Mouse (Mus musculus): ENCODE data around the gene Lrrc4. TPM values are rescaled to one million over a fixed set of nuclear protein-coding genes. Genes with fewer than 3 reads are reported as not detected.

Lrrc4 gene
- polyA plus RNA-seq, 1 experiment = 0.38 TPM

DNA sequence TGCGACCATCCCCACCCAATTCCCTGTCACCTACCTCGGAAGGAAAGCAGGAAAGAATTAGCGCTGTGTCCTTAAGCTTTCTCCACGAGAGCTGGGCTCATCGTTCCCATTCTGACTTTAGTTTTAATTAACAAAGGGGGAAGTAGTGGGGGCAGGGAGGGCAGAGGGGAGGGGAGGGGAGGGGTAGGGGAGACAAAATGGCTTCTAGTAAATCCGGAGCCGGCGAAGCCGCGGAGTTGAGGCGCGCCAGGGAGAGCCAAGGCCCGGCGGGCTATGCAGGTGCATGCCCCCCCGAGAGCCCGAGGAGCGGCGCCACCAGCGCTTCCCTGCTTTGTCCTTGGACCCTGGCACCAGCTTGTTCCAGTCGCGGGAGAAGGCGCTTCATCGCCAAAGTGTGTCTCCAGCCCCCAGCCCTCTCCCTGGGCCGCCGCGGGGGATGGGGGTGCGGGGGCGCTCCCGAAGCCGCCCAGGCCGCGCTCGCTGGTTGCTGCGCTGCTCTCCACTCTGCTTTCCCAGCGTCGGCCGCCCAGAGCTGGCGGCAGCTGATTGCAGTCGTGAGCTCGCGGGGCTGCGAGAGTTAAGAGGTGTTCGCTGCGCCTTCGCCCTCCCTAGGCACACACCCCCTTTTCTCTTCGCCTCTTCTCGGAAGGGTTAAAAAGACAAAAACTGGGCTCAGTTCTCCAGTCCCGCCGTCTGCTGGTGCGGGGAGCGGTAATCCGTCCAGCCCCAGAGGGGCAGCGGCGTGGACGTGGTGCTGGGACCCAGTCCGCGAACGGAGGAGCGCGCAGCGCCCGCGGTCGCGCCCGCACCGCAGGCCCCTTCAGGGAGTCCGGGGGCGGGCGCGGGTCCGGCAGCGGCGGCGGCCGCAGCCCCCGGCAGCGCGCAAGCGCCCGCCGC, 555 bp upstream of the Lrrc4 start:
- DNase-seq (ENCODE audit: low read depth, low spot score) = no peak
- WGBS = 1% methylated on average over 80 of the region's 82 CpGs

DNA sequence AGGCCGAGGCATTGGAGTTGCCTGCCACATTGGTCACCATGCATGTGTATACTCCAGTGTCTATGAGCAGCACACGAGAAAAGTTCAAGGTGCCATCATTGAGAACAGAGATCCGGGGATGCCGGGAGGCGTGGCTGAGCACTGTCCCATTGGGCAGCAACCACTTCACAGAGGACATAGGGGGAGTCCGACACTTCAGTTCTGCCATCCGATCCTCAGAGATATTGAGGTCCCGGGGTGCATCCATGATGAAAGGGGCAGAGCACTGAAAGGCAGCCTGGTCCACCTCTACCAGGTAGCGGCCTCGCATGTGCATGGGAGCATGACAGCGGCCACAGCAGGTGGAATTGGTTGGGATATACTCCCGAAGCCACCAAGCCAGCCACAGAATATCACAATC, 1.2 kb downstream of the Lrrc4 start:
- 97% methylated on average over 12 of the region's 12 CpGs for WGBS
- no peak for DNase-seq (ENCODE audit: low read depth, low spot score)

DNA sequence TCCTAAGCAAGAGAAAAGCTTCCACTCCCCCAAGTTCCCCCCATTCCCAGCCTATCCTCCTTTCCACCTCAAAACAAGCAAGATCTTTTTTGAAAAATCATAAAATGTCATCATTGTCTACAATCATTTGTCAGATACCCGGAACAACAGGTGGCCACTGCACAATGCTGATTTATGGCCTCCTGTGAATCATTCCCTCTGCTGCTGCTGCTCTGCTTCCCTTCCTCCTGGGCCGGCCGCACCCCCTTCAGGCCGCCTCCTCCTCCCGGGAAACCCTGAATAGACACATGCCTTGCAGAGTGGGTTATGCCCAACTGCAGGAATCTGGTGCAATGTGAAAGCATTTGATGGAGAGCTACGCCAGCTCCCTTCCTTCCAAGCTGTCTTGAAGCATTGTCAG, 3.0 kb downstream of the Lrrc4 start:
- peak; percentile 16 for DNase-seq (ENCODE audit: low read depth, low spot score)
- WGBS = 38% methylated on average over 6 of the region's 6 CpGs

GRCm38 (mm10) chr6:28827565-28827964, 4.0 kb downstream of the Lrrc4 start:
- WGBS = 63% methylated on average over 3 of the region's 3 CpGs
- no peak for DNase-seq (ENCODE audit: low read depth, low spot score)

- WGBS = 60% methylated on average over 9 of the region's 9 CpGs
- no peak for DNase-seq (ENCODE audit: low read depth, low spot score)
Measured at GRCm38 (mm10) chr6:28826689-28827389, 4.7 kb downstream of the Lrrc4 start.

- no peak for DNase-seq (ENCODE audit: low read depth, low spot score)
- WGBS = 91% methylated on average over 3 of the region's 3 CpGs
Measured at GRCm38 (mm10) chr6:28825894-28826293, 5.7 kb downstream of the Lrrc4 start.

GRCm38 (mm10) chr6:28823802-28824201, 7.7 kb downstream of the Lrrc4 start:
- DNase-seq (ENCODE audit: low read depth, low spot score) = no peak
- 91% methylated on average over 5 of the region's 5 CpGs for WGBS

- no peak for DNase-seq (ENCODE audit: low read depth, low spot score)
Measured at GRCm38 (mm10) chr6:28823375-28823774, 8.2 kb downstream of the Lrrc4 start.

GRCm38 (mm10) chr6:28822296-28822695, 9.3 kb downstream of the Lrrc4 start:
- DNase-seq (ENCODE audit: low read depth, low spot score) = no peak
- 88% methylated on average over 3 of the region's 3 CpGs for WGBS

More at GRCm38 (mm10) chr6:28823375-28823774, 8.2 kb downstream of the Lrrc4 start:
- WGBS = 92% methylated on average over 3 of the region's 3 CpGs

DNA sequence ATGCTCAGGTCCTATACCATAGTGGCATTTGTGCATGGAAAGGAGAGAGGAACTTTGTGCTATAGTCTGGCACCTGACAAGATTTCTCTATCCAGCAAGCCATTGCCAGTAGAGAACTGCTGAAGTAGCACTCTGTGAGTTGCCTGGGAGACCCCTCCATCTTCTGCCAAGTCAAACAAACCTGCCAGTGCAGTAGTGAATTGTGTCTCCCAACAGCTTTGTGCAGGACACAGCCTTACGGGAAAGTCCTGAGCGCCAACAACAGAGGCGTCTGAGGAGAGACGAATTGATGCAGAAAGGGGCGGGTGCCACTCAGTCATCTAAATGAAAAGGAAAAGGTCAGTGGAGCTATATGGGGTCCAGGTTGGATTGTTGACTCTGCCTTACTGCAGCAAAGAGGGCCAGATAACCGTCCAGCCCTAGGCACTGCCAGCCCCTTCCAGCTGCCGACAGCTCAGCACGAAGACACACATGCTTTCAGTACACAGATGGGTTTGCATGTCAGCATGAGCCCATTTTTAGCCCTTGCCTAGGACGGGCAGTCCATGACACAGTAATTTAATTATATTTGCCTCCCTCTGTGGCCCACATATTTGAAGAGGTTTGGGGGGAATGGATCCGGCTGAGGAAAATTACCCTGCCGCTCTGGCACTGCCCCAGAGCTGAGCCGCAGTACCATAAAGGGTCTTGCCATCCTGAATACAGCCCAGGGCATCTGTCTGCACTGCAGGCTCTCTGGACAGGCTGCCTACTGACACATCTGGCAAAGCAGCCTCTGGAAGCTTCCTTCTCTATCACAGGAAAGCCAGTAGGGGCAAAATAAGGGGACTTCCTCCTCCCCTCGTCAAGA, 11.8 kb downstream of the Lrrc4 start:
- no peak for DNase-seq (ENCODE audit: low read depth, low spot score)
- WGBS = 79% methylated on average over 13 of the region's 13 CpGs

DNA sequence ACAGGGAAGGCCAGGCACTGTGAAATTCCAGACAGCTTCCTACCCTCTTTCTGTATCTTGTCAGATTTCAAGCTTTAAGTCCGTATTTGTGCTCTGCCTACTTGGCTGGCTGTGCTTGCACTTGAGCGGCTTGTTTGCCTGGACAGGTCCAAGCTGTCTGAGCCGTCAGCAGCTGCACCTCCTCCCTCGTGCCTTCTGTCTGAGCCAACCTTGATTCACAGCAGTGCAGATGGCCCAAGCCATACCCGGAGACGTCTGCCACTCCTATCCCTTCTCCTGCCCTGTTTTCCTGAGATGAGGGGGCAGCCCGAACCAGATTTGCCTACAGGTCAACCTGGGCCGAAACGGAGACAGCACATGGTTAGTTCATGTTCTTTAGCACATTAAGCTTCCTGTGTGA, 14.5 kb downstream of the Lrrc4 start:
- 77% methylated on average over 9 of the region's 9 CpGs for WGBS
- DNase-seq (ENCODE audit: low read depth, low spot score) = no peak

DNA sequence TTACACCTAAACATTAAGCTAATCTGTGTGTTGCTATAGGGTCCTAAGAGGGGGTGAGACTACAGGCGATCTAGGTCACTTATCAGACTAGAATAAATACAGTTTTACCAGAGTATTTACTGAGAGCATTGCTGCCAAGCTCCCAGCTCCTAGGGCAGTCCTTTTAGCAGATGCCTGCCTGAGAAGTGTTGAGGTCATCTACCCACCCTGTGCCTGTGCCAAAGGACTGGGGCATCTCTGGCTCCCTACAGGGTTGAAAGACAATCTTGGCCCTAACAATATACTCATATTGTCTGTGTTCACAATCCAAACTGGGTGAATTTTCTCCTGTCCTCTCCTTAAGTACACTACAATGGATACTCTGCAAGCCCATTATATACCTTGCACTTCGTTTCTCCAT, 16.7 kb downstream of the Lrrc4 start:
- no peak for DNase-seq (ENCODE audit: low read depth, low spot score)
- 82% methylated on average over 2 of the region's 2 CpGs for WGBS

DNA sequence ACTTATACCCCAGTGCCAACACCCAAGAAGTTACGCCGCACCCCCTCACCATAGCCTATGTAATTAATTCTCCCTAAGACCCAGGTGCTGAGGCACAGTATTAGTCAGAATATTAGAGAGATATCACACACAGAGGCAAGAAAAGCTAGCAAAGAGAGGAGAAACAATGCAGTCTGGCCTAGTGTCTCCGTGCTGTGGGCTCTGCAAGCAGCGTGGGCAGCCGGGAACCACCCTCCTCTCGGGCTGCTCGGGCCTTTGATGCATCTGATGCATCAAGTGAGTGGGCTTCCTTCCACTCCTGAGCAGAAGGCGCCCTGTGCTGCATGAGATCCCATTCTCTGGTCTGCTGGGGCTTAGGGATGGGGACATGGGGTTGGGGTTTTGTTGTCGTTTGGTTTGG, 18.5 kb downstream of the Lrrc4 start:
- WGBS = 95% methylated on average over 9 of the region's 9 CpGs
- DNase-seq (ENCODE audit: low read depth, low spot score) = no peak

DNA sequence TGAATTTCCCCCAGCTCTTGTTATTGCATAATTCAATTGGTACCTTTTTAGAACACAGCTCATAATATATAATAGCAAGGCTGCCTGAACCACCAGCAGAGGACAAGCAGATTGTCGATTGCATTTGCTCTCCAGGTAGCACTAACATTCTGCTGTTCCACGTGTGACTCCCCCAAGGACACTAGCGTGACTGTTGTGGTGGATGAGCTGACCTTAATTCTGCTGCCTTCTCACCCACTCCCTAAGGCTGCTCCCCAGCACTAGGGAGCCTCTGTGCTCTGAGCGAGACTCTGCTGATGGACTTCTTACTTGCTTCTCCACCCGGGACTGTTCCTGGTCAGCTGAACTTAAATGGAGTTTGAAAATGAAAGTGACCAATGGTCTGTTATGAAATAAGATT, 26.8 kb downstream of the Lrrc4 start:
- DNase-seq (ENCODE audit: low read depth, low spot score) = no peak
- WGBS = 83% methylated on average over 5 of the region's 5 CpGs

DNA sequence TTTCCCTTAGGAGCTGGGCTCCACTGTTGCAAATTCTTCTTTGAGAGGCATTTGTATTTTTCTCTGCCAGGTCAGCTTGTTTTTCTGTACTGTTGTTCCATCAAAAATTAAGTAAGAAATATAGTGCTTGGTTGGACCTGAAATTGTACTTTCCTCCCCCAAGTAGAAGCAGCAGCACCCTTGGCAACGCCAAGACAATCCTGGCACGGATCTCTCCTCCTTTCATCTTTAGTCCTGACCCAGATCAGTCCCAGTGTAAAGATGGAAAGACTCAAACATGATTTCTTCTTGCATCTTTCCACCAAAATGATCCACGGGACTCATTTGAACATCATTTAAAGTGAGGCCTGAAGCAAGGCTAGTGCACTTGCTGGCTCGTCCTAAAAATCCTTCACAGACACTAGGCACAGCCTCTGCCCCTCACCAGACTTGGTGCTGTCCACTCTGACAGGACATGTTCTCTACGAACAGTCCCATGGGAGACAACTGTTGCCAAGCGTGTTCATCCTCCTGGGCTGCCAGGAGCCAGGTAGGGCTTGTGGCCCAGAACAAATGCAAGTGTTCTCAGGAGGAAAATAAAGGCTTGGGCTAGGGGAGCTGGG, 27.8 kb downstream of the Lrrc4 start:
- no peak for DNase-seq (ENCODE audit: low read depth, low spot score)
- WGBS = 91% methylated on average over 6 of the region's 6 CpGs

DNA sequence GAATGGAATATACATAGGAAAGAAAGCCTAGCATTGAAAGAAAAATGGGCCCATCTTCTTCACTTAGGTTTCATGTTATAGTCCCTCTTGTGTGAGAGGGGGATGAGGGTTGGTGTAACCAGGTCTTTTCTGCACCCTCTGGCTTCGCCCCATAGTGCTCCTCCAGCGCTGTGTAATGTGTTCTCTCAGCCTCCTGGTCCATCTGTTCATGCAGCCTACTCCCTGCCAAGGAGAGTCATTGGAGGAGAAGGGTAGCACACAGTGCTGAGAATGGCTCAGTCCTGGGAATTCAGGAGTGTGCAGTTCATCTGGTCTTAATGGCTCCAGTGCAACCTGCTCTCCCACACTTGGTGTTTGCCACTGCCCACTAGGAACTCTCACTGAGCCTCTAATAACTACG, 30.6 kb downstream of the Lrrc4 start:
- 94% methylated on average over 3 of the region's 3 CpGs for WGBS
- no peak for DNase-seq (ENCODE audit: low read depth, low spot score)

GRCm38 (mm10) chr6:28799818-28800217, 31.7 kb downstream of the Lrrc4 start:
- 80% methylated on average over 2 of the region's 2 CpGs for WGBS
- no peak for DNase-seq (ENCODE audit: low read depth, low spot score)

- DNase-seq (ENCODE audit: low read depth, low spot score) = no peak
- 91% methylated on average over 16 of the region's 16 CpGs for WGBS
Measured at GRCm38 (mm10) chr6:28795792-28796515, 35.6 kb downstream of the Lrrc4 start.

- 57% methylated on average over 9 of the region's 9 CpGs for WGBS
- DNase-seq (ENCODE audit: low read depth, low spot score) = no peak
Measured at GRCm38 (mm10) chr6:28795380-28795779, 36.2 kb downstream of the Lrrc4 start.
